Mouse (Mus musculus): Measurements from ENCODE around the gene Nek7.

- no peak for TF ChIP-seq EP300 (IDR thresholded peaks at IDR 0.05; ENCODE audit: low read depth in 1 of 2, low read length in 2 of 2)
- TF ChIP-seq TCF12 (IDR thresholded peaks at IDR 0.05; ENCODE audit: low read depth, low read length): no peak
- TF ChIP-seq MAFK (IDR thresholded peaks at IDR 0.05; ENCODE audit: borderline replicate concordance, low read depth, low read length): no peak
- no peak for TF ChIP-seq POLR2A (IDR thresholded peaks at IDR 0.05; ENCODE audit: control insufficient read depth in 1 of 2, insufficient read depth in 1 of 2, low read depth in 1 of 2, low read length in 2 of 2, poor library complexity in 1 of 2)
- no peak for TF ChIP-seq ZNF384 (IDR thresholded peaks at IDR 0.05; ENCODE audit: low read depth, low read length)
- TF ChIP-seq CTCF (IDR thresholded peaks at IDR 0.05 in 2 of 3, conservative IDR thresholded peaks at IDR 0.05 in 1 of 3; ENCODE audit: control insufficient read depth in 1 of 3, insufficient read depth in 1 of 3, low read depth in 2 of 3, low read length in 3 of 3, poor library complexity in 1 of 3, severe bottlenecking in 1 of 3): no peak
- no peak for TF ChIP-seq ZC3H11A (IDR thresholded peaks at IDR 0.05; ENCODE audit: low read depth, low read length)
Measured at GRCm38 (mm10) chr1:138515362-138515761, 104.6 kb downstream of the Nek7 start.
